Mouse (Mus musculus) kidney, adult 11 months (tissue): ENCODE measurements around the gene Slc7a7.

Experiments
- DNase-seq: peaks from one replicate; pipeline ENCODE4 v3.0.0; 2022

The Slc7a7 gene

GRCm38 (mm10) chr14:54432078-54432836 is 14.7 kb upstream of the Slc7a7 start:
- no peak for DNase-seq

- DNase-seq, result peak; percentile 46
These were observed 13.9 kb upstream of the Slc7a7 start, which contains the start of gene Mmp14 for GRCm38 (mm10) chr14:54431334-54432077. Mmp14 (plus strand) TSS chr14:54431612.

DNA sequence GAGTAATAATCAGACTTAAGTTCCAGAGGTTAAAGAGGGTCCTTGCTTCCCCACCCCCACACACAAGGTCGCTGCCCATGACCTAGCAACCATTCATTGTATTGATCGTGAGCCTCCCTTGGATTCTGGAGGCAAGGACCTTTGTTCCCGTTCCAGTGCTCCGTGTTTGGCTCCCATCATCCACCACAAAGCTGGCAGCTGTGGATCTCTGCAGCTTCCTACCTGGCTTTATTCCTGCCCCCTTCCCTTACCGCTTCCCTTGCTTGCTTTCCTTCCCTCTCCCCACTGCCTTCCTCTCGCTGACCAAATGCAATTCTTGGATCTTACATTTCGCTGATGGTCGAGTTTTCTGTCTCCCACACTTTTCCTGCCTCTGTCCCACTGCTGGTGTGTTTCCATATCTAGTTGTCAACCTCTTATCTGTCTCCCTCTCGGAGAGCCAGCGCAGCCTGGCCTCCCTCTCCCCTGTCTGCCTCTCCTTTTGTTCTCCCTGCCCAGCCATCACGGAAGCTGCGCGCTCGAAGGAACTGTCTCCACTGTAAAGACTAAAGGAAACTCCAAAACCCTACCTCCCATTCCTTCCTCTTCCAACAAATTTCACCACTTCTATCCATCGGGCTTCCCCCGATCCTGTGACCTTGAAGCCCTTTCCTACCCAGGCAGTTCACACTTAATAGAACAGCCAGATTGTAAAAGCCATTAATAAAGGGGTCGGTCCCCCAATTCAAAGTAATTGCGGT is 13.0 kb upstream of the Slc7a7 start:
- DNase-seq, result no peak

- no peak for DNase-seq
These were observed 11.9 kb upstream of the Slc7a7 start for GRCm38 (mm10) chr14:54429332-54430093.

DNA sequence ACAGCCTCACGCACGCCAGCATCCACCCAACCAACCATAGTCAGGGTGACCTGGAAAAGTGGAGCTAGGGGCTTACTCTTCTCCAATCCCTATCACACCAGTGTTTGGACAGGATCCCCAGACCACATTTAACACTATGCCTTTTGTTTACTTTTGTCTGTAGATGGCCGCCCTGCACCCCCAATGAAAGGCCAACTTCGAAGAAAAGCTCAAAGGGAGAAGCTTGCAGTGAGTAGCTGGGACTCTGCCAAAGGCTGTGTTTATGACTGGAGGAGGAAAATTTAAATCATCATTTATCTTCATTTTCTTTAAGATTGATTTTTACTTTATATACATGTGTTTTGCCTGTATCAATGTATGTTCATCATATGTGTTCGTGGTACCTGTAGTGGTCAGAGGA is 10.8 kb upstream of the Slc7a7 start:
- no peak for DNase-seq

DNA sequence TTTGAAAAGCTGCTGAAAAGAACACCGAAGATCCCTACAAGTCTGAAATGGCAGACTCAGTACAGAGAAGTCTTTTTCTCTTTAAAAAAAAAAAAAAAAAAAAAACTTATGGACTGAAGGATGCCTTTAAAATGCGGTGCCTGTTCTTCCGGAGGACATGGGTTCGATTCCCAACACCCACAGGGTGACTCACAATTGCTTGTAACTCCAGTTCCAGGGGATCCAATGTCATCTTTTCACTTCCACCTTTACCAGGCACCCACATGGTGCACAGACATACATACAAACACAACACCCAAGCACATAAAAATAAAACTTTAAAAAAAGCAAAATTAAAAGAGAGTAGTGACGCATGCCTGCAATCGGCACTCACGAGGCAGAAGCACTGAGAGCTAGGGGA is 10.1 kb upstream of the Slc7a7 start:
- no peak for DNase-seq

- DNase-seq, result peak; percentile 90
These were observed 9.3 kb upstream of the Slc7a7 start, which contains the start of gene Mrpl52 for GRCm38 (mm10) chr14:54426689-54427398. Mrpl52 (plus strand) TSS chr14:54426909.

GRCm38 (mm10) chr14:54426003-54426688 is 8.6 kb upstream of the Slc7a7 start:
- no peak for DNase-seq

DNA sequence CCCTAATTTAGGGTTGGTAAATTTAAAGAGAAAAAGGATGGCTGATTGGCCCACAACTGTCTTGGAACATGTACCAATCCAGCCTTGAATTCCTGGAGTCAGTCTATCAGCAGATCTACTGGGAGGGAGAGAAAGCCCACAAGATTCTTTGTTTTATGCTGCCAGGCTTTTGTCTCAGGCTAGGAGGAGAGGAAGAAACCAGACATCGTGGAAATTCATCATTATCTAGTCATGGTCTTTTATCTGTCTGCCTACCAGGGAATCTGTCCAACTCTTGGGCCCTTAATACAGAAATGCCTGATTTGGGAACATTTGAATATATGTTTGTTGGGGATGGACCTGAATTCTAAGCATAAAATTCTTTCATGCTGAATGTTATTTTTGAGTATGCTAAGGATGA is 8.0 kb upstream of the Slc7a7 start:
- DNase-seq, result no peak

DNA sequence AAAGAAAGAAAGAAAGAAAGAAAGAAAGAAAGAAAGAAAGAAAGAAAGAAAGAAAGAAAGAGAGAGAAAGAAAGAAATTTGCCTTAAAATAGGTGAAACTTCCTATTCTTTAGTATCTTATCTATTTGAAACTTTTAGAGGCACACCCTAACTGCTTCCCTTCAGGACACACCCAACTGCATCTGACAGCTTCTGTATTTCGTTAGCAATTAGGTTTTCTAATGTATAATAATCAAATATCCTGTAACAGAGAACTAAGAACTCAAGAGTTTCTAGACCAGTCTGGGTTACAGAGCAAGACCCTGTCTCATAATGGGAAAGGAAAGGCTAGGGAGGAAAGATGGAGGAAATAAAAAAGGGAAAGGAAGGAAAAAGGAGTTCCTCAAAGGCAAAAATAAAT is 7.1 kb upstream of the Slc7a7 start:
- no peak for DNase-seq

DNA sequence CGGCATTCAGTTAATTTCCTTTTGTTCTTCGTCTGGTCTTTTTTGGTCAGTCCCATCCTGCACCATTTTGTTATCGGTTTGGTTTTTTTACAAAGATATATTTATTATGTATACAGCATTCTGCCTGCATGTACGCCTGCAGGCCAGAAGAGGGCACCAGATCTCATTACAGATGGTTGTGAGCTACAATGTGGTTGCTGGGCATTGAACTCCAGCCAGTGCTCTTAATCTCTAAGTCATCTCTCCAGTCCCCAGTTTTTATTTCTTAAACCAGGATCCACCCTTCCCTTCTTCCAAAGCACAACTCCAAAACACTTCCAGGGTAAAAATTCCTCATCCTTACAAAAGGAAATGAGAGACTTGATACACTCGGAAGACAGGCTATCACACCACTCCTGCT is 5.8 kb upstream of the Slc7a7 start:
- DNase-seq, result no peak

DNA sequence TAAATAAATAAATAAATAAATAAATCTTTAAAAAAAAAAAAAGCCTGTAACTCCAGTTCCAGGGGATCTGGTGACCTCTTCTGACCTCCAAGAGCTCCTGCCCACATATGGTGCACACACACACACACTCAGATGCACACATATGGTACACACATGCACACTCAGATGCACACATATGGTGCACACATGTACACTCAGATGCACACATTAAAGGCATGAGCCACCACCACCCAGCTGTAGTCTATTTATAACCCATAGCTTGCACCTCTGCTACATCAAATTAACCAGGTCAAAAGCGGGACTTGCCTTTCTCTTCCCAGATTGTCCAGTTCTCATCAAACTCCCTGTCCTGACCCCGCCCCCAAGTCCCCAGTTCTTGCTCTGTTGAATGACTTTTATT is 3.4 kb upstream of the Slc7a7 start:
- no peak for DNase-seq

DNA sequence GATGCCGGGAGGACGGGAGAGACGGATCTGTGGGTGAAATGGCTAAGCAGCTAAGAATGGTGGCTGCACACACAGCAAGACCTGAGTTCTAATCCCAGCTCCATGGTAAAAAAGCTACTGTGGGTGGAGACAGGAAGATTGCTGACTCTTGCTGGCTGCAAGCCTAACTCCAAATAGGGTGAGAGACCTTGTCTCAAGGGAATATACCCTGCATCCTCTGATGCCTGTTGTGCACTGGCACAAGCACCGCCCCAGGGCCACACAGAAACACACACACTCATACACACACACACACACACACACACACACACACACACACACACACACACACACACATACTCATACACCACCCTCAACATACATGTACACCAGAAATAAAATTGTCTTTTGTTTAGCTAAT is 750 bp downstream of the Slc7a7 start:
- DNase-seq, result no peak

DNA sequence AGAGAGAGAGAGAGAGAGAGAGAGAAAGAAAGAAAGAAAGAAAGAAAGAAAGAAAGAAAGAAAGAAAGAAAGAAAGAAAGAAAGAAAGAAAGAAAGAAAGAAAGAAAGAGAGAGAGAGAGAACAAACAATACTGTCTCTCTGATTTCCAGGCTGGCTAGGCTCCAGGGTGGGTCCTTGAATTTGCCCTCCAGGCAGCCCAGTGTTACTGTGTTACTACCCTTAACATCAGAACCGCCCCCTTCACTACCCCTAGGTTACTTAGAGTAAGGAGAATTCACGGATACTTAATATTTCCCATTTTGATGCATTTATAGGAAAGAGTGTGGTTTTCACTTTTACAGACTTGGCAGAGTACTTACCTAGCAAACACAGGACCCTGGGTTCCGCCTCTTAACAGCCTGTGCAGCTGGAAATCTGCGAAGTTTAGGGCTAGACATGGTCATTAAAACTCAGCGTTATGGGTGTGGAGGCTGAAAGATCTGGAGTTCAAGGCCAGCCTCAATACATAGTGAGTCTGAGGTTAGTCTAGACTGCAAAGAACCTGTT is 1.3 kb downstream of the Slc7a7 start:
- no peak for DNase-seq

GRCm38 (mm10) chr14:54415241-54416020 is 2.1 kb downstream of the Slc7a7 start:
- DNase-seq, result no peak

DNA sequence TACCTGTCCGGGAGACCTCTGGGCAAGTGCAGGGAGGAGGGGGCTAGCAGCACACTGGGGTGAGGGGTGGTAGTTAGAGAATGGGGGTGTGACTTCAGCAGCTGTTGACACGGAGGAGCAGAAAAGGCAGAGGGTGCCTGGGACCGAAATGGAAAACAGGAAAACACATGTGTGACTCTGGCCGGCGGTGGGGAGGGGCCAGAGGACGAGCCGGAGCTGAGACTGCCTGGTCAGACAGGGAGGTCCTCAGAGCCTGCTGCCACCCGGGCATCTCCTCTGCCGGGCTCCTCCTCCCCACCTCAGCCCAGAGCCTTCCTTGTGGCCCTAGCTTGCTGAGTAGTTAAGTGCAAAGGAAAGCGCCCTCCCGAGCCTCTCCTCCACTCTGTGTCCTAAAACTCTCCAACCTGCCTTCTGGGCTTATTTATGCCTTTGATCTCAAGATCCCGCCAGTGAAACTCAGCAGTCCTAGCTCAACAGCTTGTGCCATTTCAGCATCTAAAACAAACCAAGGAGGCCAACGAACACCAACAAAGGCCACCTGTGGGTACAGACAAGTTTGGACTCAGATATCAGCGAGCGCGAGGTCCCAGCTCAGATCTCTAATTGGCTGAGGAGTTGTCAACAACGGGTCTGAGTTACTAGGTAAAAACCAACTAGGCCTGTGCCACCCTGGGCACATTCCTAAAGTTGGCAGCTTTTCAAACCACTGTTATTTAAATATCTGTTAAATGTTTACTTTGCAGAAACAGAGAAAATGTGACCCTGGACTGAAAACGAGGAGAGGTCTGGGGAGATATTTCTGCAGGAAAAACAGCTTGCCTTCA is 3.5 kb downstream of the Slc7a7 start:
- DNase-seq, result peak; percentile 74

DNA sequence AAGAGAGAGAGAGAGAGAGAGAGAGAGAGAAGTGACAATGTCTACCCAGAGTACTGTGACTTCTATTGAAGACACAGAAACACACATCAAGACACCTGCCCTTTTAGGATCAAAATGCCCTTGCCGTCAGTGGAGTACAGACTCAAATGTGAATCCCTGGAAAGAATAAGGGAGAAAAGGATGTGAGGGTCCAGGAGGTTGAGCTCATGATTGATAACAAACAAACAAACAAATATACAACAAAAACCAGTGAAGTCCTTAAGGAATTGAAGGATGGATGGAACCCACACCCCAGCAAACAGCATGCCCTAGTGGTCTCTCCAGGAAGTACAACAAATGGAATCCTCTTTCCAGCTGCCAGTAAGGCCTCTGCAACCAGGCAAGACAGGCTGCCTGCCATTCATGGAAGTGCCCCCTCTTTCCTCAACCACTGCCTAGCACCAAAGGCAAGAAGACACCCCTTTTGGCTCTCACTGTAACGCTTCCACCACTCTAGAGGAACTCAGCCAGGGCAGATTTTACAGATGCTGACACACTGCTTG is 4.9 kb downstream of the Slc7a7 start:
- DNase-seq, result peak; percentile 51

DNA sequence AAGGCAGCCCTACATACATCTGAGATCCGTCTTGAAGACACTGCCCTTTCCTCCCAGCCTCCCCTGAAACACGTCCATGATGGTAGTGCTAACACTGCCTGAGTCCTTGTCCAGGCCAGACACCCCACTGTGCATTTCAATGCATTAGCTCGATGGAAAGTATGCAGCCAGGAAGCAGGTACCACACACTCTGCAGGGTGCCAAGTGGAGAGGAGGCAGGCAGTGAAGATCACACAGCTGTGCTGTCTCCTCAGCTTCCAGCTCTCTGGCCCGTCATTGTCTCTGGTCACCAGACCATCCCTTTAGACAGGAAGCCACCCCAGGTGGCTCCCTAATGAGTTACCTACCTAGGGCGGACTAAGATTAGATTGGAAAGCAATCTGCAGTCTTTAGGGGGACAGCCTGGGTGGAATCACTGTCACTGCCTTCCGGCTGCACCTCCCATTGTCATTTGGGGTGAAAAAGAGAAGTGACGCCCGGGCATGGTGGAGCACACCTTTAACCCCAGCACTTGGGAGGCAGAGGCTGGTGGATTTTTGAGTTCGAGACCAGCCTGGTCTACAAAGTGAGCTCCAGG is 5.5 kb downstream of the Slc7a7 start:
- no peak for DNase-seq
